Mouse (Mus musculus) E14TG2a.4 (cell line): ENCODE results near the gene Pdgfra.

ENCODE experiments used
- CTCF ChIP-seq: conservative IDR thresholded peaks from 2 replicates; pipeline ENCODE4 v1.5.1; 2014; ENCODE audit warnings: low read length
- NANOG ChIP-seq: IDR thresholded peaks from 2 replicates; pipeline ENCODE4 v1.6.1; 2014; ENCODE audit warnings: borderline replicate concordance, low read length, mixed read lengths
- POU5F1 ChIP-seq: IDR thresholded peaks from 2 replicates; pipeline ENCODE4 v1.6.1; 2014; ENCODE audit warnings: low read length, borderline replicate concordance

GRCm38 (mm10) chr5:75184693-75185235 lies 32.7 kb downstream of the Pdgfra start:
- TF ChIP-seq CTCF (no peak), NANOG (no peak), POU5F1 (no peak)
